Mouse (Mus musculus) lung, postnatal 0 days (tissue): ENCODE results near the gene Trpv6.

Experiments
- CTCF ChIP-seq: IDR thresholded peaks from 2 replicates; pipeline ENCODE4 v1.5.1; 2016; ENCODE audit warnings: antibody characterized with exemption, mild to moderate bottlenecking
- EP300 ChIP-seq: IDR thresholded peaks from 2 replicates; pipeline ENCODE4 v1.6.1; 2016; ENCODE audit warnings: antibody characterized with exemption, mild to moderate bottlenecking, control low read depth

DNA sequence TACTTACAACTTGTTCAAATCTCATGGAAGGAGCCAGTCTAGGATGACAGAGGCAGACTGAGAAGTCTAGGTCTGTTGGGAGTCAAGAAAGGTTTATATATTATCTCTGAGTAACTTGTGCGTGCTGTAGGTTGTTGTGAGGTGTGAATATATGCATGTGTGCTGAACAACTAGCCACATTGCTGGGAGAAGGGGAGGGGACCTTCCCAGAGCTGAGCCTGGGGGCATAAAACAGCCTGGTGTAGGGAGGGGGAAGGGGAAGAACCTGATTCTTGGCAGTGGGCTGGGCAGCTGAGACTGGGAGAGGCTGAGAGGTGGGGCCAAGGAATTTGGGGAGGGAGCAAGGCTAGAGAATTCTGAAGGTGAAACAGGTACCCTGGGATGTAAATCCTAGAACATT is 44.5 kb upstream of the Trpv6 start, which contains the start of gene Trpv5:
- TF ChIP-seq CTCF, result no peak
- TF ChIP-seq EP300, result no peak
